Mouse (Mus musculus): ENCODE measurements at regions not wholly inside any gene's neighbourhood (a gene's known extent, or its start where the extent isn't known, plus 50 kb on each side); places are given as distances from the start of the nearest gene placed in this dataset.
"Not testable (repeated sequence)": the region's sequence is repeated elsewhere in the genome, so short reads cannot be mapped to it uniquely, and the experiment has no call there.

DNA sequence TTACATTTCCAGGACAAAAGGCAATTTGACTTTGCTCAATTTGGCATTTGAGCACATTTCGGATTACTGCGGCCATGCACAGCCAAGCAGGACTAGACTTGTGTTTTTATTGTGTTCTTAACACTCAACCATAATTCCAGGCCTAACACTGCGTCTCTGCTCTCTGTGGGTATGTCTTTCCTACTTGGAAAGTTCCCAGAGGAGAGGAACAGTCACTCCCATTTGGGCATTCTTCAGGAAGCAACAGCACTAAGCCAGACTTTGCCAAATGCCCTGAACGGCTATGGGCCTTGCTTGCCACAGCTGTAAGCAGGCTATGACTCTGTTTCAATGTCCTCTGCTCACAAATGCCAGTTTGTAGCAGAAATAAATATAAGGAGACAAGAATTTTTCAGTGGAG is 56.5 kb upstream of the Pdk3 start:
- H3K4me1 ChIP-seq, result no peaks in the 10 kb centered on the region
- H3K27ac ChIP-seq, result no peak overlapping the region
- H3K27me3 ChIP-seq (ENCODE audit: insufficient read depth, poor library complexity, severe bottlenecking), result peaks cover 4% of the 10 kb centered on the region; the same call in 1 of the 2 replicates
- no peak overlapping the region for H3K4me3 ChIP-seq
- no peak for DNase-seq (ENCODE audit: low spot score)
- 78% methylated on average over 4 of the region's 4 CpGs for WGBS
- H3K36me3 ChIP-seq, result no peaks in the 10 kb centered on the region
- H3K9me3 ChIP-seq, result no peaks in the 10 kb centered on the region

DNA sequence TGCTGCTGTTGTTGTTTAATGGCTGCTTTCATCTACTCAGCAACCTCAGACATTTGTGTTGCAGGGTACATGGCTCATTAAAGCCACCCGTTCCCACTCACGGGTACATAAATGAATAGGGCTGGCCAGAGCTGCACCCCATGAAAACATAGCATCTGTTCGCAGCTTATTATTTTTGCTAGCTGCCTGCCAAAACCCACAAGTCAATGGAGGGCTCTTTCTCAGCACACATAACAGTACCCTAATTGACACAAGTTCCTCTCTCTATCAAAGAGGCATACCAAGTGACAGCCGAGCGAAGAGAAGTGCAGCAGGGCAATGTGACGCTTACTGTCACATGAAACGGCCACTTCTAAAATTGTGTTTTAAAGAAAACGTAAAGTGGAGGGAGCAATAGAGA is 57.0 kb upstream of the Pdk3 start:
- peak overlapping the region; percentile 40; the same call in 1 of the 2 replicates for H3K4me3 ChIP-seq
- peak overlapping the region; percentile 23; the same call in 1 of the 2 replicates for H3K27ac ChIP-seq
- DNase-seq (ENCODE audit: low spot score), result no peak
- no peaks in the 10 kb centered on the region for H3K9me3 ChIP-seq
- 82% methylated on average over 8 of the region's 8 CpGs for WGBS
- H3K36me3 ChIP-seq, result no peaks in the 10 kb centered on the region
- H3K27me3 ChIP-seq (ENCODE audit: insufficient read depth, poor library complexity, severe bottlenecking), result peaks cover 4% of the 10 kb centered on the region; the same call in 1 of the 2 replicates
- H3K4me1 ChIP-seq, result no peaks in the 10 kb centered on the region

DNA sequence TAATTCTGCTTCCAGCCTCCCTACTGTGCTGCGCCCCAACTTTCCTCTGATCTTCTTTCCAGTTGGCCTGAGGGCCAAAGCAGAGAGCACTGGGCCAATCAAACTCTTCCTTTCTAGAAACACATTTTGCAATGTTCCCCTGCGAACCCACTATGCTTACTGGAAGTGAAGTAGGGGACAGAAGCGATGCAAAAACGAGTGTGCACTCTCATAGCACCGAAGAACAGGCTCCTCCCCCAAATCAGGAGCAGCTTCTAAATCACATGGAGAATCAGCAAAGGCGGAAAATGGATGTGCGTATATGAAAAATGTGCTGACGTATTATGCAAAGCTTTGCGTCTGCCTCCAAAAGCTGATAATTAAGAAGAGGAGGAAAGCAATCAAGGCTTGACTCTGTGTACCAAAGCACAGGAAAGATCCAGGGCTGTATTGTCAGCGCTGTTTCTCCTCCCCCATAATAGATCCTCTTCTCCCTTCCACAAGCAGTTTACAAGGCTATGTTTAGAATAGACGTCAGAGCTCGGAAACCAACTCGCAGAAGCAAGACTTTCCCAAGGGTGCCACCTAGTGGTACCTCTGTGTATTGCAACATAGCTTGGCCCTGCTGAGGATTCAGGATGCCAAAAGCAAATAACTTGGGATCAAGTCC is 57.5 kb upstream of the Pdk3 start:
- WGBS, result 36% methylated on average over 13 of the region's 13 CpGs
- Histone ChIP-seq H3K27ac (peak overlapping the region; percentile 23), H3K9me3 (no peaks in the 10 kb centered on the region), H3K36me3 (no peaks in the 10 kb centered on the region), H3K4me3 (peak overlapping the region; percentile 40), H3K4me1 (no peaks in the 10 kb centered on the region), H3K27me3 (ENCODE audit: insufficient read depth, poor library complexity, severe bottlenecking) (peaks cover 4% of the 10 kb centered on the region; the same call in 1 of the 2 replicates)
- peak; percentile 81 for DNase-seq (ENCODE audit: low spot score)

DNA sequence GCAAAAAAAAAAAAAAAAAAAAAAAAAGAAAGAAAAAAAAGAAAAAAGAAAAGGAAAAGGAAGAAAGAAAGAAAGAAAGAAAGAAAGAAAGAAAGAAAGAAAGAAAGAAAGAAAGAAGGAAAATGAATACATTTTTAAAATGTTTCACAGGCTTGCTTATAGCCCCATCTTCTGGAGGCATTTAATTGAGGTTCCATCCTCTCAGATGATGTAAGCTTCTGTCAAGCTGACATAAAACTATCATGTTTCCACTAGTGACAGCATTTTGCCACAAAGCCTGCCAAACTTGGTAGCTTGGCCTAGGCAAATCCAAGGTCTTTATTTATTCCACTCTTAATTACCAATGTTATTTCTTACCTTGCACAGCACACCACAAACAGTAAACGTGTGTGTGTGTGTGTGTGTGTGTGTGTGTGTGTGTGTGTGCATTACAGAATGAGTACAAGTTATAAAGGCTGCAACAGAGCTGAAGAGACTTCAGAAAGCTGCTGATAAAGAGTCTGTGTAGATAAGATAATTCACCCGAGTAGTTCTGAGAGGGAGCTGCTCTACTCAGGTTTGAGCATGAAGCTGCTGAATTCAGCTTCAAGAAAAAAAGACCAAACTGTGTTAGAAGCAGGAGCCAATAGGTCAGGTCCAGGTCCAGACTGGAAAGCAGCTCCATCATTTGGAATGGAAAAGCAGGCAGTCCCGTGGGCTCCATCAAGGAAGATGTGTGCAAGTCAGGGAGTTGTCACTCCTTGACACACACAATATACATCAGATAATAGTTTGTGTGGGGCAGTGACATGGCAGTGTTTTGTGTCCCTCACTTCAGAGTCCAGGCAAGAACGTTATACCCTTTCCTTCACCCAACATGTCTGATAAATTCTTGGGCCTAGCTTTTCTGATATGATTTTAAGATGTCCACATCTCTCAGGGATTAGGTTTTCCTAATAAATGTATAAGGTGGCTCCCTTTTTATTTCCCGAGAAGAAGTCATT is 65.1 kb upstream of the Pdk3 start:
- no peak overlapping the region for H3K27ac ChIP-seq
- no peaks in the 10 kb centered on the region for H3K9me3 ChIP-seq
- no peak for DNase-seq (ENCODE audit: low spot score)
- 45% methylated on average over 5 of the region's 5 CpGs for WGBS
- no peaks in the 10 kb centered on the region for H3K4me1 ChIP-seq
- H3K36me3 ChIP-seq, result no peaks in the 10 kb centered on the region
- no peak overlapping the region for H3K4me3 ChIP-seq
- H3K27me3 ChIP-seq (ENCODE audit: insufficient read depth, poor library complexity, severe bottlenecking), result no peaks in the 10 kb centered on the region; the same call in 1 of the 2 replicates

DNA sequence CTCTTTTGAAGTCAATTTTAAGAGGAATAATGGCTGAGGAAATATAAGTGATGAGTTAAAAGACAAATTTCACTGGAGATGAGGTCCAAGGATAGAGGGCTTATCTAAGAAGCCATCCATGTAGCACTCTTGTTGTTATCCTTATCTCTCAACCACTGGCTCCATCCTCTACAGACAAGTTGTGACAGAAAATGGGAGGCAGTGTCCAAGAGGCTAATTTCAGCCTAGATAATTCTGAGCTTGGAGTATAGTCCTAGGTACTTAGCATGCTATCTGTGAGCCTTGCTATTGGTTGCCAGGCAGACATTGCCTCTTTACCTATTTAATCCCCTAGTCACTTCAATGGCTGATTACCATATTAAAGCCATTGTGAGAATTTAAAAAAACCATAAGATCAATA is 65.2 kb upstream of the AU015836 start:
- Histone ChIP-seq H3K4me1 (no peaks in the 10 kb centered on the region), H3K9me3 (no peaks in the 10 kb centered on the region), H3K4me3 (no peak overlapping the region), H3K36me3 (no peaks in the 10 kb centered on the region), H3K27me3 (ENCODE audit: insufficient read depth, poor library complexity, severe bottlenecking) (no peaks in the 10 kb centered on the region; the same call in 1 of the 2 replicates), H3K27ac (no peak overlapping the region)
- DNase-seq (ENCODE audit: low spot score), result no peak

DNA sequence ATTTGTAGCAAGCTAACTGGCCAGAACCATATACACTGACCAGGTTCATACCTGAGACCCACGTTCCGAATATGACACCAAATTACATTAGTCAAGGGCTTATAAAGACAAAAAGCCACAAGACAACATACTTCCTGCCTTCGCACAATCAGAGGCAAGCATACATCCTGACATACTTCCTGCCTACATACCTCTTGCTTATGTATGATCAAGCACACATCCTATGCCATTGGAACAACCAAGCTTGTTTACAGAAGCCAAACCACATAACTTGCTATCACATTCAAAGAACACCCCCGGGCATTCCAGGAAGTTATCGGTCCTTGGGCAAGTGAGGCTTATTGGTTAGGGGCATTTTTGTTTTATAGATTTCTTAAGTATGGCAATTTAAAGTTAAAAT is 62.9 kb upstream of the AU015836 start:
- 66% methylated on average over 5 of the region's 5 CpGs for WGBS
- DNase-seq (ENCODE audit: low spot score), result no peak
- Histone ChIP-seq H3K9me3 (no peaks in the 10 kb centered on the region), H3K27ac (no peak overlapping the region), H3K27me3 (ENCODE audit: insufficient read depth, poor library complexity, severe bottlenecking) (no peaks in the 10 kb centered on the region; the same call in 1 of the 2 replicates), H3K4me3 (no peak overlapping the region), H3K4me1 (no peaks in the 10 kb centered on the region), H3K36me3 (no peaks in the 10 kb centered on the region)

DNA sequence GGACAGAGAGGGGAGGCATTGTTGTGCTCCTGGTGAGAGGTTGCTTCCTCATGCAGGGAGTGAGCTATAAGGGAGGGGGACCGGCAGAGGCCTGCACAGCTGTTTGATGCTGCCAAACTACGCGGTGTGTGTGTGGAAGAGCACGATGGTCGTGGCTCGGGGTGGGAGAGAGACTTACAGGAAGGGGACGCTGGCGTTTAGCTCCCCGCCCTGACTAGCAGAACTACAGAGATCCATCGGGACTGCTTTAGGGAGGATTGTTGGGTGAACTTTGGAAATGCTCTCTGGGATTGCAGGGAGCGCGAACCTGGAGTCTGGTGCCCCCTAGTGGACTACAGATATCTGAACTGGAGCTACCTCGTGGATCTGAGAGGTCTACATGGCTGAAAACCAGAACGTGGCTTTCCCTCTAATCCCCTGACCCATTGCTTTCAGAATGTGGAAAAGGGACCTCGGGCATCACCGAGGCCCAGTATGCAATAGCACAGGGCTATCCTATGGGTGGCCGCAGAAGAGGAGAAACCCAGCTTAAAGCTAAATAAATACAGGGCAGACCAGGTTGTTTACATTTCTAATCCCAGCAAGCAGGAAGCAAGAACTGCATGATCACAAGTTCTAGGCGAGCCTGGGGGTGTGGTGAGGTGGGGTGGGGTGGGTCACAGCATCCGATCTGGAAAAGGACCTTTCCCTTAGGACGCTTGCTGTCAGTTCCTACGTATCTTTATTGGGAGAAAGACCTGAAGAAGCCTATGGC is 57.2 kb upstream of the AU015836 start:
- no peaks in the 10 kb centered on the region for H3K36me3 ChIP-seq
- WGBS, result 22% methylated on average over 21 of the region's 21 CpGs
- H3K4me3 ChIP-seq, result peak overlapping the region; percentile 48
- no peaks in the 10 kb centered on the region for H3K9me3 ChIP-seq
- peak; percentile 83 for DNase-seq (ENCODE audit: low spot score)
- 0 out of 2 replicates have a peak overlapping the region, but pooled peaks have one; percentile 33 for H3K27ac ChIP-seq
- H3K4me1 ChIP-seq, result no peaks in the 10 kb centered on the region
- H3K27me3 ChIP-seq (ENCODE audit: insufficient read depth, poor library complexity, severe bottlenecking), result peaks cover 10% of the 10 kb centered on the region

DNA sequence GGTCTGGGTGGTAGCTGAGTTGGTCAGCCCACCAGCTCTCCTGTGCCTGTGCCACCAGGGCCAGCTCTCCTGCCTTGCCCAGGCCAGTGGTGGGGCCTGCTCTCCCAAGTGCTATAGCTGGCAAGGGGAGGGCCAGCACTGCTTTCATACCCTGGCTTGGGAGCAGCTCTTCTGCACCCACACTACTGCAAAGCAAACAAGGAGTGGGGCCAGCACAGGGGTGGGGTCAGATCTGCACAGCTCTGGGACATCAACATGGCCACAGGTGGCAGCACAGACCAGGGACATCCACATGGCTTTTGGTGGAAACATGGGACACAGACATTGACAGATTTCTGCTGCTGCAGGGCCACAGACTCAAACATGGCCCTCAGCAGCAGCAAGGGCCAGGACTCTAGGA is 52.9 kb upstream of the AU015836 start:
- no peaks in the 10 kb centered on the region for H3K36me3 ChIP-seq
- no peak overlapping the region for H3K4me3 ChIP-seq
- H3K27ac ChIP-seq, result no peak overlapping the region
- H3K9me3 ChIP-seq, result no peaks in the 10 kb centered on the region
- H3K27me3 ChIP-seq (ENCODE audit: insufficient read depth, poor library complexity, severe bottlenecking), result peaks cover 16% of the 10 kb centered on the region
- H3K4me1 ChIP-seq, result no peaks in the 10 kb centered on the region
- no peak for DNase-seq (ENCODE audit: low spot score)

DNA sequence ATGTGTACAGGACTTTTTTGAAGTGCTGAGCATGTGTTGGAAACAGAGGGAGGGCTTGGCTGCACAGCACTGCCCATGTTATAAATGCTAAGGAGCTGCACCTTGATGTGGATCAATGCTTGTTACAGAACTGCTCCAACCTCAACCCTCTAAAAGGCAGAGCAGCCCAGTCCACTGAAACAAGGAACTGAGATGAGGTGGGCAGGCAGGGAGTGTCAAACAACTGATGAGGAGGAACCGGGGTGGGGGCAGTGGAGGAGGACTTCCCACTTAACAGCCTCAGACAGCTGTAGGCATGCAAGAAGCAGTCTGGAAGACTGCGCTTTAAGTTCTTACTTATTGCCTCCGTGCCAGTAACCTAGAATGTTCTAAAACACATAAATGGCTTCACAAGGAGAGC is 51.1 kb upstream of the AU015836 start:
- H3K27ac ChIP-seq; DNase-seq (ENCODE audit: low spot score); H3K9me3 ChIP-seq; H3K4me1 ChIP-seq; H3K4me3 ChIP-seq; H3K36me3 ChIP-seq: not testable (repeated sequence)
- 74% methylated on average over 3 of the region's 3 CpGs for WGBS
- H3K27me3 ChIP-seq (ENCODE audit: insufficient read depth, poor library complexity, severe bottlenecking), result peaks cover 16% of the 10 kb centered on the region
